Mouse (Mus musculus): ENCODE data around the gene Myo9a.
"Not testable (repeated sequence)": the region's sequence is repeated elsewhere in the genome, so short reads cannot be mapped to it uniquely, and the experiment has no call there.

Myo9a gene

GRCm38 (mm10) chr9:59948691-59949250, 198.1 kb downstream of the Myo9a start:
- peak in 1 of 2 experiments; percentile 17 for DNase-seq (ENCODE audit: low spot score in 2 of 2)

DNA sequence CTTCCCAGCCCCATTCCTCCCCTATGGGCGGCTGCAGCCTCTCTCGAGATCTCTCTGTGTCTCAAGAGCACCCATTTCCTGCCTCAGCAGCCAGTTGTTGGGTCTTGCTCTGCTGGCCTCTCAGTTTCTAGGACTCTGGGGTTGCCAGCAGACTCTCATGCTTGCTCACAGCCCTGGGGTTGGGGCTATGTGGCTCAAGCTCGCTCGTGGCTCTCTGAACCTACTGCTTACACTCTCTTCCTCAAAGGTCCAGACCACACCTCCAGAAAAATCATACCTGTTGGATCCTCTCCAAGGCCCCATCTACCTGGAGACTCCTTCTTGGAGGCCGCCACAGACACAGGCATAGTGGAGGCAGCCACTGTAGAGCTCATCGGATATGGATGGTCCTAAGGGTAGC, 198.8 kb downstream of the Myo9a start:
- peak in 1 of 2 experiments; percentile 5 for DNase-seq (ENCODE audit: low spot score in 2 of 2)

DNA sequence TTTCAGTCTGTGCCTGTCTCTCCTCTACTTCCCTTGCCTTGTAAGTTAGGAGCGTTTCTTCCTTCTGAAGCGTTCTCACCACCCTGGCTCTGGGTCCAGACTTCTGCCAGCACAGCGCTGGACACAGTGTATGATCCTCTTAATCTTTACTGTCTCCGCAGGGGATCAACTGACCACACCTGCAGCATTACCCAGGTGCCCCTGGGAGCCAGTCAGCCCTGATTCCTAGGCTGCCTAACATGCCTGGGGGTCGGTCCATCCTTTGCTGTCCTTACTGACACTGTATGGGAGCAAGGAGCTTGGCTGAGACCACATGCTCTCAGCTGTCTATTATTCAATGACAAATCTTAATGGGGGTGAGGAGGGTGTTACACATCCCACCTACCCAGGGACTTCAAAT, 199.3 kb downstream of the Myo9a start:
- peak in 1 of 2 experiments; percentile 6 for DNase-seq (ENCODE audit: low spot score in 2 of 2)

GRCm38 (mm10) chr9:59951001-59951750, 200.5 kb downstream of the Myo9a start:
- DNase-seq (ENCODE audit: low spot score in 2 of 2): no peak

DNA sequence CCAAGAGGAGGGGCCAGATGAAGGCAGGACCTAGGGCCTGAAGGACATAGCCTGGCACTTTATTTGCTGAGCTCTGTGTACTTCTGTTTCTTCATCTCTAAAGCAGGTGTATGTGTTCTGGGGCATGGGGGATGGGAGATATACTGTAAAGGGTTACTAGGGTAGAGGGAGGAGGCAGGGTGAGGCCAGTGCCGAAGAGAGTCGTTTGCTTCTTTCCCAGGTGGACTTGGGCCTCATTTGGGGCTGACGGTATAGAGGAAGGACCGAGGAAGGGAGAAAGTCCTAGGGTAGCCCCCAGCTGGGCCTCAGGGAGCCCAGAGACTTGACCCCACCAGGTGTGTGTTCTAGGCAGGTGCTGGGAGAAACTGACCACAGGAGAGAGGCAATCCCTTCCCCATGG, 201.2 kb downstream of the Myo9a start:
- peak in 1 of 2 experiments; percentile 9 for DNase-seq (ENCODE audit: low spot score in 2 of 2)

- DNase-seq (ENCODE audit: low spot score in 2 of 2): no peak
Observed at GRCm38 (mm10) chr9:59952515-59953070, 201.9 kb downstream of the Myo9a start.

DNA sequence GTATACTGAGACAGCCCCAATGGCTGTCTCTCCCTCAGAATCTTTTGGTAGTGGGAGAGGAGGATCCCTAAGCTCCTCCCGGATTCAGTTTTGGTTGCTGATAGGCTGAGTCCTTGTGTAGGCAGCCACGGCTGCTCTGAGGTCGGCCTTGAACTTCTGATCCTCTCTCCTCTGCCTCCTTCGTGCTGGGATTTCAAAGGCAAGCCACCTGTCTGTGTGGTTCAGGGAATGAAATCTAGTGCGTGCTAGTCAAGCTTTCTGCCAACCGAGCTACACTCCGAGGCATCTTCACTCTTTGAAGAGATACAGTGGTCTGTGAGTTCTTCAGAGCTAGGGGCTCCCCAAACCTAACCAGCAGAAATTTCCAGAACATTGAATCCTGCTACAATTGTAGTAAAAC, 202.9 kb downstream of the Myo9a start:
- DNase-seq (ENCODE audit: low spot score in 2 of 2): peak in 1 of 2 experiments; percentile 13

GRCm38 (mm10) chr9:59955199-59955598, 204.5 kb downstream of the Myo9a start:
- no peak for DNase-seq (ENCODE audit: low spot score in 2 of 2)

DNA sequence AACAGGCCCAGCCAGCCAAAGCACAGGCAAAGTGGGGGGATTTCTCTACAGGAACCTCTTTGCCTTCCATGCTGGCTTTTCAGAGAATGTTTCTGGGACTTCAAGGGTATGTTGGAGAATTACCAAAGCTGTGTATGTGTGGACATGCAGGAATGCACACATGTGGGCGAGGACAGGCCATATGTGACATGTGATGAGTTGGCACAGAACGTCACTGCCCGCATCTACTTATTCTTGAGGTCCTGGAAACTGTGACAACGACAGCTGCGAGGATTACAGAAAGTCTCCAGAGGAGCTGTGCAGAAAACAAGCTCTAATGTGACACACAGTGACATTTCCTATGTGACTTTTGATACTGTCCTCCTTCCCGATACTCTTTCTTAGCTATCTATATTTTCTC, 205.0 kb downstream of the Myo9a start:
- no peak for DNase-seq (ENCODE audit: low spot score in 2 of 2)

DNA sequence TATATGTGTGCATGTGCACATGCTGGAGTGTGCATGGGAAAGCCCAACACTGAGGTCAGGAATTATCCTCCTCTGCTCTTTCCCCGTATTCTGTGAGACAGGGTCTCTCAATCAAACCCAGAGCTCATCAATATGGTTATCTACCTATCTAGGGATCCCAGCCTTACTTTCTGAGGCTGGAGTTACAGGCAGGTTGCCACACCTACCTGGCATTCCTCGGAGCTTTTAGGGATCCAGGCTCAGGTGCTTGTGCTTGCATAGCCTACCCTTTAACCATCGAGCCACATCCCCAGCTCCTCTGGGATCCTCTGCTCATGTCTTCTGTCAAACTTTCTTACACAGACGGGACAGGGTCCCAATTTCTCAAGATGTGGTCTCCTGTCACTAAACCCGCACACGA, 205.8 kb downstream of the Myo9a start:
- no peak for DNase-seq (ENCODE audit: low spot score in 2 of 2)

DNA sequence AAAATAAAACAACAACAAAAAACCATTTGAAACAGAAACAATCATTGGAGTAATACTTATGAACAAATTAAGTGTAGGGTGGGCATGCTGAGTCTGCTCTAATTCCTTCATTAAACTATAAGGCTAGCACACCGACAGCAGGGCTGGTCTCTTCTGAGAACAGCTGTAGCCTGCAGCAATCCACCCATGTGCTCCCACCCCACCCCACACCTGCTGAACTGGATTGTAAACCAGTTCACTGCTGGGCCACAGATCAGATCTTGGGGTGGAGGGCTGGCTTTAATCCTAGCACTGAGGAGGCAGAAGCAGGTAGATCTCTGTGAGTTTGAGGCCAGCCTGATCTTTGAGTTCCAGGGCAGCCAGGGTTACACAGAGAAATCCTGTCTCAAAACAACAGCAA, 207.4 kb downstream of the Myo9a start:
- DNase-seq (ENCODE audit: low spot score in 2 of 2): not testable (repeated sequence)

- peak; percentile 62 to 89 for DNase-seq (ENCODE audit: low spot score in 2 of 2)
Observed at GRCm38 (mm10) chr9:59959276-59959675, 208.6 kb downstream of the Myo9a start.

DNA sequence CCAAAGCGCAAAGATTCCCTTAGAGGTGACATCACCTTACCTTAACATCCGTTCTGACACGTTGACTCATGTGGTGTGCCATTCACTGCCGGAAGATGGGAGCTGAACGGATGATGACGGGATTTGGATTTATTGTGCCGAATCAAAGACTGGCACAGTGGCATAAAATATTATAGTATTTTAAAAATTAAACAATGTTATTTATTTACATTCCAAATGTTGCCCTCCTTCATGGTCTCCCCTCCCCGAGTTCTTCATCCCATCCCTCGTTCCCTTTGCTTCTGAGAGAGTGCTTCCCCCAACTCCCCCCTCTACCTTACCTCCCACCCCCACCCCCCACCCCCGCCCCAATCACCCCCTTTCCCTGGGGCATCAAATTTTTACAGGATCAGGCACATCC, 209.9 kb downstream of the Myo9a start, which contains the start of gene Nr2e3:
Nr2e3 (minus strand) TSS at position 101 of the 400 bp plus-strand sequence.
- no peak for DNase-seq (ENCODE audit: low spot score in 2 of 2)

DNA sequence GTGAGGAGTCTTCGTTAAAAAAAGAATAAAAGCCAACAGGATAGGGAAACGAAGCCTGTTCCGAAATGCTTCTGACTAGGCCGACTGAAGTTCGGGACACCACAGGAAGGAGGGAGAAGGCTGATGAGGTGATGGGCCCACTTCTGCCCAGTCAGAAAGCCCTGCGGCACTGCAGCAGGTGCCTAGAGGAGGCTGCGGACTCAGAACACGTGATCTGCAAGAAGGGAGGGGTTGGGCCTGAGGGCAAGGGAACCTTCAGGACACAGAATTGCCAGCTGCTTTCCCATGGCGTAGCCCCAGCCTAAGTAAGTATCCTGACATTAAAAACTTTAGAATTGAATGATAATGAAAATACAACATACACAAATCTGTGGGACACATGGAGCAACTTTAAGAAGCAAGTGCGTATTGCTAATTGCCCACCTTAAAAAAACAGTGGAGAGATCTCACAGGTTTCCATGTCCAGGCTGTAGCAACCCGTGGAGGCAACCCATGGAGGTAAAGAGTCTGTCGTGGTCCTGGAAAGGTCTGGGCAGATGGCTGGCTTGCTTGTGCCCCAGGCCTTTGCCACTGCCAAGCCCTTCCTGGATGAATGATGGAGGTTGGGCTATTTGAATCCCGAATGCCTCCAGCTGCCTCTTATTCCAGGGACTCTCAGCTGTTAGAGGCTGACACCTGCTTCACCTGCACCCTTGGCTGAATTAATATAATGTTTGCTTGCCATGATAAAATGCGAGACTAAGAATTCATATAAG, 210.7 kb downstream of the Myo9a start:
- peak in 1 of 2 experiments; percentile 20 for DNase-seq (ENCODE audit: low spot score in 2 of 2)

GRCm38 (mm10) chr9:59964367-59964766, 213.7 kb downstream of the Myo9a start:
- no peak for DNase-seq (ENCODE audit: low spot score in 2 of 2)

- DNase-seq (ENCODE audit: low spot score in 2 of 2): no peak
Observed at GRCm38 (mm10) chr9:59965046-59965445, 214.3 kb downstream of the Myo9a start.

GRCm38 (mm10) chr9:59969383-59969782, 218.7 kb downstream of the Myo9a start:
- DNase-seq (ENCODE audit: low spot score in 2 of 2): peak in 1 of 2 experiments; percentile 63

DNA sequence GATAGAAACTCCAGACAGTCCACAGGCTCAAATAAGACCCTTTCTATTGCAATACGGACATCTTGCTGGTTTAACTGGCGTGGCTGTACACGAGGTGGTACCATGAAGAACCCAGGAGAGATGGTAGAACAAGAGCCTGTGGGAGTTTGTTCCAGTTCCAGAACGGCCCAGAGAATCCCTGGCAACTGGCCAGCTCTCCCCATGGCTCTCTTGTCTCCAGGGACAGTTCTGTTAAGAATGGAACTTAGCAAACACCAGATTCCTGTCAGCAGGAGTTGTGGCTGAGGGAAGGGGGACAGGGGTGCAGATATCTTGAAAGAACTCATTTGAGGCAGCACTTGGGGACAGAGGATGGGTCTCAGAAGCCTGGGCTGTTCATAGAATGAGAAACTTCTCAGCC, 220.6 kb downstream of the Myo9a start:
- no peak for DNase-seq (ENCODE audit: low spot score in 2 of 2)

All from cerebellum, postnatal 4 days (tissue).